Mouse (Mus musculus) liver, embryonic 15.5 days (tissue): ENCODE results near the gene Gna12. TPM values are rescaled to one million over a fixed set of nuclear protein-coding genes. Genes with fewer than 3 reads are reported as not detected.

Experiments
- ATAC-seq: fragments of 200-750 bp; cut with Nextera tagmentation; 2 replicates; pipeline ENCODE4 v1.8.0; 2017; ENCODE audit warnings: moderate number of reproducible peaks, mild to moderate bottlenecking, moderate library complexity; ENCODE audit not compliant: insufficient read depth
- H3K27ac ChIP-seq: fragments of 300-500 bp; sonication (generic); replicated peaks from 2 replicates; pipeline ENCODE4 v1.5.1; 2015; ENCODE audit warnings: mild to moderate bottlenecking, inconsistent platforms
- H3K27me3 ChIP-seq: fragments of 300-500 bp; sonication (generic); 2 replicates; pipeline ENCODE4 v1.6.1; 2015; ENCODE audit warnings: mild to moderate bottlenecking, inconsistent platforms
- H3K36me3 ChIP-seq: fragments of 300-500 bp; sonication (generic); replicated peaks from 2 replicates; pipeline ENCODE4 v1.6.1; 2015; ENCODE audit warnings: moderate library complexity, mild to moderate bottlenecking, inconsistent platforms
- H3K4me1 ChIP-seq: fragments of 300-500 bp; sonication (generic); replicated peaks from 2 replicates; pipeline ENCODE4 v1.6.1; 2015; ENCODE audit warnings: inconsistent platforms
- H3K4me2 ChIP-seq: fragments of 300-500 bp; sonication (generic); 2 replicates; pipeline ENCODE4 v1.6.1; 2015; ENCODE audit warnings: moderate library complexity, mild to moderate bottlenecking, inconsistent platforms
- H3K4me3 ChIP-seq: fragments of 300-500 bp; sonication (generic); replicated peaks from 2 replicates; pipeline ENCODE4 v1.5.1; 2015; ENCODE audit warnings: mild to moderate bottlenecking, inconsistent platforms
- H3K9ac ChIP-seq: fragments of 300-500 bp; sonication (generic); 2 replicates; pipeline ENCODE4 v1.6.1; 2015; ENCODE audit warnings: moderate library complexity, mild to moderate bottlenecking, inconsistent platforms
- H3K9me3 ChIP-seq: fragments of 300-500 bp; sonication (generic); replicated peaks from 2 replicates; pipeline ENCODE4 v1.6.1; 2016; ENCODE audit warnings: inconsistent platforms
- WGBS: fragments of 180-500 bp; shearing (Covaris S2); methylation state at CpG from one replicate; pipeline ENCODE4 v1.1.7; 2015; ENCODE audit warnings: mixed read lengths; ENCODE audit not compliant: insufficient replicate concordance; 5-methylcytosine and 5-hydroxymethylcytosine counted together
- polyA plus RNA-seq: library from polyadenylated mRNA; unstranded; fragments of >200 nt; fragmentation: Nextera tagmentation; extraction: Ambion mirVana; gene quantifications from 2 replicates; pipeline ENCODE4 v1.2.1, GENCODE M21; 2015

Gna12 gene
- polyA plus RNA-seq, 1 experiment from 2014 or later, result 14.1 TPM

GRCm38 (mm10) chr5:140855909-140856530 lies 25.8 kb upstream of the Gna12 start:
- WGBS, result 56% methylated on average over 11 of the region's 11 CpGs
- no peak for ATAC-seq
- H3K27me3 ChIP-seq, result no peaks in the 10 kb centered on the region
- H3K4me1 ChIP-seq, result peaks cover 5% of the 10 kb centered on the region; the same call in 1 of the 2 replicates
- no peak overlapping the region for H3K27ac ChIP-seq
- H3K36me3 ChIP-seq, result no peaks in the 10 kb centered on the region
- no peak overlapping the region for H3K4me2 ChIP-seq
- H3K9me3 ChIP-seq, result no peaks in the 10 kb centered on the region
- no peak overlapping the region for H3K4me3 ChIP-seq
- H3K9ac ChIP-seq, result no peak overlapping the region

GRCm38 (mm10) chr5:140854700-140855099 lies 24.5 kb upstream of the Gna12 start:
- 75% methylated on average over 4 of the region's 4 CpGs for WGBS
- H3K4me2 ChIP-seq, result no peak overlapping the region
- H3K4me1 ChIP-seq, result peaks cover 5% of the 10 kb centered on the region; the same call in 1 of the 2 replicates
- no peaks in the 10 kb centered on the region for H3K36me3 ChIP-seq
- no peak overlapping the region for H3K9ac ChIP-seq
- H3K27me3 ChIP-seq, result no peaks in the 10 kb centered on the region
- H3K9me3 ChIP-seq, result no peaks in the 10 kb centered on the region
- no peak for ATAC-seq
- no peak overlapping the region for H3K4me3 ChIP-seq
- no peak overlapping the region for H3K27ac ChIP-seq

- Histone ChIP-seq H3K4me2 (no peak overlapping the region), H3K27me3 (no peaks in the 10 kb centered on the region), H3K4me3 (no peak overlapping the region), H3K36me3 (no peaks in the 10 kb centered on the region), H3K4me1 (peaks cover 5% of the 10 kb centered on the region; the same call in 1 of the 2 replicates), H3K9me3 (no peaks in the 10 kb centered on the region), H3K27ac (no peak overlapping the region), H3K9ac (no peak overlapping the region)
- 62% methylated on average over 5 of the region's 5 CpGs for WGBS
- no peak for ATAC-seq
Observed at GRCm38 (mm10) chr5:140853723-140854122, 23.5 kb upstream of the Gna12 start.

- H3K9me3 ChIP-seq, result no peaks in the 10 kb centered on the region
- 0 out of 2 replicates have a peak overlapping the region, but pooled peaks have one; percentile 14 for H3K27ac ChIP-seq
- peak; percentile 69 for ATAC-seq
- H3K36me3 ChIP-seq, result no peaks in the 10 kb centered on the region
- 62% methylated on average over 12 of the region's 12 CpGs for WGBS
- peaks cover 5% of the 10 kb centered on the region; the same call in 1 of the 2 replicates for H3K4me1 ChIP-seq
- no peak overlapping the region for H3K9ac ChIP-seq
- no peaks in the 10 kb centered on the region for H3K27me3 ChIP-seq
- H3K4me2 ChIP-seq, result peak overlapping the region; percentile 36
- H3K4me3 ChIP-seq, result no peak overlapping the region
Observed at GRCm38 (mm10) chr5:140852435-140852996, 22.3 kb upstream of the Gna12 start.

GRCm38 (mm10) chr5:140847300-140847729 lies 17.1 kb upstream of the Gna12 start:
- Histone ChIP-seq H3K4me1 (no peaks in the 10 kb centered on the region), H3K9ac (no peak overlapping the region), H3K4me3 (no peak overlapping the region), H3K27me3 (no peaks in the 10 kb centered on the region), H3K36me3 (no peaks in the 10 kb centered on the region), H3K4me2 (no peak overlapping the region), H3K27ac (no peak overlapping the region), H3K9me3 (no peaks in the 10 kb centered on the region)
- no peak for ATAC-seq
- 17% methylated on average over 5 of the region's 5 CpGs for WGBS

GRCm38 (mm10) chr5:140841942-140842341 lies 11.7 kb upstream of the Gna12 start:
- H3K9ac ChIP-seq, result no peak overlapping the region
- H3K27me3 ChIP-seq, result no peaks in the 10 kb centered on the region
- ATAC-seq, result no peak
- no peak overlapping the region for H3K4me2 ChIP-seq
- H3K36me3 ChIP-seq, result no peaks in the 10 kb centered on the region
- WGBS, result 46% methylated on average over 4 of the region's 4 CpGs
- H3K9me3 ChIP-seq, result no peaks in the 10 kb centered on the region
- no peak overlapping the region for H3K27ac ChIP-seq
- H3K4me3 ChIP-seq, result no peak overlapping the region
- no peaks in the 10 kb centered on the region for H3K4me1 ChIP-seq

GRCm38 (mm10) chr5:140831064-140831431 lies 817 bp upstream of the Gna12 start:
- no peak for ATAC-seq
- Histone ChIP-seq H3K4me2 (peak overlapping the region; percentile 99), H3K9me3 (no peaks in the 10 kb centered on the region), H3K4me3 (peak overlapping the region; percentile 84), H3K4me1 (peaks cover 38% of the 10 kb centered on the region), H3K27me3 (no peaks in the 10 kb centered on the region), H3K27ac (peak overlapping the region; percentile 61), H3K9ac (peak overlapping the region; percentile 1; the same call in 1 of the 2 replicates), H3K36me3 (no peaks in the 10 kb centered on the region)
- WGBS, result 44% methylated on average over 8 of the region's 8 CpGs

- Histone ChIP-seq H3K4me2 (peak overlapping the region; percentile 99), H3K4me1 (peaks cover 47% of the 10 kb centered on the region), H3K4me3 (peak overlapping the region; percentile 84), H3K9ac (peak overlapping the region; percentile 78), H3K27ac (peak overlapping the region; percentile 81), H3K9me3 (no peaks in the 10 kb centered on the region), H3K27me3 (no peaks in the 10 kb centered on the region), H3K36me3 (no peaks in the 10 kb centered on the region)
- under 1% methylated on average over 54 of the region's 58 CpGs for WGBS
- no peak for ATAC-seq
Observed at GRCm38 (mm10) chr5:140829911-140830294, 328 bp downstream of the Gna12 start.

- peak overlapping the region; percentile 99 for H3K4me2 ChIP-seq
Observed at GRCm38 (mm10) chr5:140829081-140829910, 935 bp downstream of the Gna12 start.

GRCm38 (mm10) chr5:140828363-140828762 lies 1.9 kb downstream of the Gna12 start:
- no peak for ATAC-seq
- 0 out of 2 replicates have a peak overlapping the region, but pooled peaks have one; percentile 24 for H3K27ac ChIP-seq
- peak overlapping the region; percentile 99 for H3K4me2 ChIP-seq
- H3K36me3 ChIP-seq, result no peaks in the 10 kb centered on the region
- 54% methylated on average over 2 of the region's 2 CpGs for WGBS
- no peaks in the 10 kb centered on the region for H3K27me3 ChIP-seq
- no peak overlapping the region for H3K9ac ChIP-seq
- peaks cover 60% of the 10 kb centered on the region for H3K4me1 ChIP-seq
- H3K4me3 ChIP-seq, result peak overlapping the region; percentile 84; the same call in 1 of the 2 replicates
- H3K9me3 ChIP-seq, result no peaks in the 10 kb centered on the region

More at GRCm38 (mm10) chr5:140829081-140829910, 935 bp downstream of the Gna12 start:
- H3K27me3 ChIP-seq, result no peaks in the 10 kb centered on the region
- H3K9me3 ChIP-seq, result no peaks in the 10 kb centered on the region
- H3K27ac ChIP-seq, result peak overlapping the region; percentile 81
- H3K36me3 ChIP-seq, result no peaks in the 10 kb centered on the region
- H3K4me3 ChIP-seq, result peak overlapping the region; percentile 84
- H3K9ac ChIP-seq, result peak overlapping the region; percentile 78
- peaks cover 53% of the 10 kb centered on the region for H3K4me1 ChIP-seq
- WGBS, result 25% methylated on average over 18 of the region's 18 CpGs
- ATAC-seq, result no peak

GRCm38 (mm10) chr5:140827896-140828295 lies 2.3 kb downstream of the Gna12 start:
- no peak overlapping the region for H3K4me3 ChIP-seq
- no peaks in the 10 kb centered on the region for H3K9me3 ChIP-seq
- 0 out of 2 replicates have a peak overlapping the region, but pooled peaks have one; percentile 24 for H3K27ac ChIP-seq
- no peaks in the 10 kb centered on the region for H3K27me3 ChIP-seq
- H3K36me3 ChIP-seq, result no peaks in the 10 kb centered on the region
- WGBS, result 54% methylated on average over 8 of the region's 8 CpGs
- H3K9ac ChIP-seq, result no peak overlapping the region
- peaks cover 64% of the 10 kb centered on the region for H3K4me1 ChIP-seq
- no peak for ATAC-seq
- H3K4me2 ChIP-seq, result peak overlapping the region; percentile 99; the same call in 1 of the 2 replicates
